Mouse (Mus musculus): Measurements from ENCODE around the gene Pcdh9. TPM values are rescaled to one million over a fixed set of nuclear protein-coding genes. Genes with fewer than 3 reads are reported as not detected.

The Pcdh9 gene
- 70.0 and 71.3 TPM in 2 replicates for polyA plus RNA-seq (2012; rRNA removed)

GRCm38 (mm10) chr14:93890519-93891370, at the start of gene Pcdh9:
TSS of gene Pcdh9 (minus strand) at chr14:93890679.
- Histone ChIP-seq H3K27me3 (ENCODE audit: control insufficient read depth, insufficient read depth, low read length) (no peaks in the 10 kb centered on the region), H3K27ac (ENCODE audit: insufficient read depth, low read length) (peak within 1 kb of the TSS; percentile 90), H3K4me1 (ENCODE audit: control insufficient read depth, insufficient read depth, low read length) (peaks cover 1% of the 10 kb centered on the region; the same call in 1 of the 2 replicates), H3K4me3 (replicated peaks; ENCODE audit: insufficient read depth, low read depth, low read length) (peak within 1 kb of the TSS; percentile 89)
- peak; percentile 96 to 98 for DNase-seq
- TF ChIP-seq POLR2A (IDR thresholded peaks at IDR 0.05; ENCODE audit: borderline replicate concordance, insufficient read depth, low read length), result peak; percentile 76; the same call in 1 of the 2 replicates
- TF ChIP-seq CTCF (IDR thresholded peaks at IDR 0.05; ENCODE audit: borderline replicate concordance, insufficient read depth, low read depth, low read length), result peak; percentile 9; the same call in 1 of the 2 replicates
- WGBS, result under 1% methylated on average over 50 of the region's 50 CpGs

- no peaks in the 10 kb centered on the region; the same call in 1 of the 2 replicates for H3K27me3 ChIP-seq (ENCODE audit: control insufficient read depth, insufficient read depth, low read length)
- no peak overlapping the region for H3K4me3 ChIP-seq (replicated peaks; ENCODE audit: insufficient read depth, low read depth, low read length)
- DNase-seq, result no peak
- TF ChIP-seq POLR2A (IDR thresholded peaks at IDR 0.05; ENCODE audit: borderline replicate concordance, insufficient read depth, low read length) (no peak), CTCF (IDR thresholded peaks at IDR 0.05; ENCODE audit: borderline replicate concordance, insufficient read depth, low read depth, low read length) (no peak)
- H3K4me1 ChIP-seq (ENCODE audit: control insufficient read depth, insufficient read depth, low read length), result no peaks in the 10 kb centered on the region
- WGBS, result 88% methylated on average over 1 of the region's 1 CpGs
- H3K27ac ChIP-seq (ENCODE audit: insufficient read depth, low read length), result no peak overlapping the region
Measured at GRCm38 (mm10) chr14:93906928-93907327, 16.4 kb upstream of the Pcdh9 start.

- no peak for TF ChIP-seq POLR2A (IDR thresholded peaks at IDR 0.05; ENCODE audit: borderline replicate concordance, insufficient read depth, low read length)
- TF ChIP-seq CTCF (IDR thresholded peaks at IDR 0.05; ENCODE audit: borderline replicate concordance, insufficient read depth, low read depth, low read length), result peak; percentile 32; the same call in 1 of the 2 replicates
- Histone ChIP-seq H3K27ac (ENCODE audit: insufficient read depth, low read length) (no peak overlapping the region), H3K4me1 (ENCODE audit: control insufficient read depth, insufficient read depth, low read length) (no peaks in the 10 kb centered on the region), H3K27me3 (ENCODE audit: control insufficient read depth, insufficient read depth, low read length) (no peaks in the 10 kb centered on the region), H3K4me3 (replicated peaks; ENCODE audit: insufficient read depth, low read depth, low read length) (no peak overlapping the region)
- DNase-seq, result no peak
Measured at GRCm38 (mm10) chr14:93898533-93898932, 8.1 kb upstream of the Pcdh9 start.

- 95% methylated on average over 3 of the region's 3 CpGs for WGBS
- no peak overlapping the region for H3K4me3 ChIP-seq (replicated peaks; ENCODE audit: insufficient read depth, low read depth, low read length)
- H3K4me1 ChIP-seq (ENCODE audit: control insufficient read depth, insufficient read depth, low read length), result no peaks in the 10 kb centered on the region
- no peak for DNase-seq
- H3K27ac ChIP-seq (ENCODE audit: insufficient read depth, low read length), result no peak overlapping the region
- TF ChIP-seq CTCF (IDR thresholded peaks at IDR 0.05; ENCODE audit: borderline replicate concordance, insufficient read depth, low read depth, low read length) (no peak), POLR2A (IDR thresholded peaks at IDR 0.05; ENCODE audit: borderline replicate concordance, insufficient read depth, low read length) (no peak)
- H3K27me3 ChIP-seq (ENCODE audit: control insufficient read depth, insufficient read depth, low read length), result no peaks in the 10 kb centered on the region
Measured at GRCm38 (mm10) chr14:93895131-93895530, 4.7 kb upstream of the Pcdh9 start.

GRCm38 (mm10) chr14:93891371-93891746, 880 bp upstream of the Pcdh9 start:
- peak in 1 of 2 experiments; percentile 67 for DNase-seq
- TF ChIP-seq CTCF (IDR thresholded peaks at IDR 0.05; ENCODE audit: borderline replicate concordance, insufficient read depth, low read depth, low read length), result no peak
- TF ChIP-seq POLR2A (IDR thresholded peaks at IDR 0.05; ENCODE audit: borderline replicate concordance, insufficient read depth, low read length), result no peak
- Histone ChIP-seq H3K4me3 (replicated peaks; ENCODE audit: insufficient read depth, low read depth, low read length) (peak overlapping the region; percentile 89), H3K27me3 (ENCODE audit: control insufficient read depth, insufficient read depth, low read length) (no peaks in the 10 kb centered on the region), H3K4me1 (ENCODE audit: control insufficient read depth, insufficient read depth, low read length) (no peaks in the 10 kb centered on the region; the same call in 1 of the 2 replicates), H3K27ac (ENCODE audit: insufficient read depth, low read length) (peak overlapping the region; percentile 90)
- under 1% methylated on average over 13 of the region's 13 CpGs for WGBS

GRCm38 (mm10) chr14:93889839-93890518, 500 bp downstream of the Pcdh9 start:
- peak overlapping the region; percentile 6; the same call in 1 of the 2 replicates for H3K27ac ChIP-seq (ENCODE audit: insufficient read depth, low read length)
- WGBS, result under 1% methylated on average over 20 of the region's 20 CpGs
- peak; percentile 74 to 80 for DNase-seq
- no peaks in the 10 kb centered on the region for H3K27me3 ChIP-seq (ENCODE audit: control insufficient read depth, insufficient read depth, low read length)
- TF ChIP-seq CTCF (IDR thresholded peaks at IDR 0.05; ENCODE audit: borderline replicate concordance, insufficient read depth, low read depth, low read length), result no peak
- no peak for TF ChIP-seq POLR2A (IDR thresholded peaks at IDR 0.05; ENCODE audit: borderline replicate concordance, insufficient read depth, low read length)
- peak overlapping the region; percentile 89 for H3K4me3 ChIP-seq (replicated peaks; ENCODE audit: insufficient read depth, low read depth, low read length)
- peaks cover 4% of the 10 kb centered on the region; the same call in 1 of the 2 replicates for H3K4me1 ChIP-seq (ENCODE audit: control insufficient read depth, insufficient read depth, low read length)

GRCm38 (mm10) chr14:93889231-93889630, 1.2 kb downstream of the Pcdh9 start:
- H3K4me3 ChIP-seq (replicated peaks; ENCODE audit: insufficient read depth, low read depth, low read length), result peak overlapping the region; percentile 89
- peaks cover 4% of the 10 kb centered on the region; the same call in 1 of the 2 replicates for H3K4me1 ChIP-seq (ENCODE audit: control insufficient read depth, insufficient read depth, low read length)
- H3K27me3 ChIP-seq (ENCODE audit: control insufficient read depth, insufficient read depth, low read length), result no peaks in the 10 kb centered on the region
- WGBS, result under 1% methylated on average over 6 of the region's 6 CpGs
- peak overlapping the region; percentile 6; the same call in 1 of the 2 replicates for H3K27ac ChIP-seq (ENCODE audit: insufficient read depth, low read length)
- peak; percentile 51 to 59 for DNase-seq
- TF ChIP-seq POLR2A (IDR thresholded peaks at IDR 0.05; ENCODE audit: borderline replicate concordance, insufficient read depth, low read length) (peak; percentile 16; the same call in 1 of the 2 replicates), CTCF (IDR thresholded peaks at IDR 0.05; ENCODE audit: borderline replicate concordance, insufficient read depth, low read depth, low read length) (no peak)

All from cerebellum, adult 2 months (tissue).